Mouse (Mus musculus) limb, embryonic 10.5 days (tissue): ENCODE data around the gene Tfcp2. TPM values are rescaled to one million over a fixed set of nuclear protein-coding genes. Genes with fewer than 3 reads are reported as not detected.
"Not testable (repeated sequence)": the region's sequence is repeated elsewhere in the genome, so short reads cannot be mapped to it uniquely, and the experiment has no call there.

Source experiments
- DNase-seq: peaks from one replicate; pipeline ENCODE4 v3.0.0-alpha.2; 2017; ENCODE audit warnings: low spot score
- H3K27ac ChIP-seq: fragments of 300-500 bp; sonication (generic); 2 replicates; pipeline ENCODE4 v1.5.1; 2016; ENCODE audit warnings: mild to moderate bottlenecking
- H3K27me3 ChIP-seq: fragments of 300-500 bp; sonication (generic); 2 replicates; pipeline ENCODE4 v1.6.1; 2016; ENCODE audit warnings: low read depth, mild to moderate bottlenecking; ENCODE audit not compliant: poor library complexity, severe bottlenecking
- H3K36me3 ChIP-seq: fragments of 300-500 bp; sonication (generic); 2 replicates; pipeline ENCODE4 v1.6.1; 2016; ENCODE audit warnings: mild to moderate bottlenecking, moderate library complexity
- H3K4me1 ChIP-seq: fragments of 300-500 bp; sonication (generic); 2 replicates; pipeline ENCODE4 v1.6.1; 2016
- H3K4me3 ChIP-seq: fragments of 300-500 bp; sonication (generic); 2 replicates; pipeline ENCODE4 v1.5.1; 2016; ENCODE audit warnings: mild to moderate bottlenecking, moderate library complexity
- H3K9me3 ChIP-seq: fragments of 300-500 bp; sonication (generic); replicated peaks from 2 replicates; pipeline ENCODE4 v1.6.1; 2016; ENCODE audit warnings: mild to moderate bottlenecking
- WGBS: fragments of 180-500 bp; shearing (Covaris S2); methylation state at CpG from one replicate; pipeline ENCODE4 v1.1.7; 2016; 5-methylcytosine and 5-hydroxymethylcytosine counted together
- polyA plus RNA-seq: library from polyadenylated mRNA; unstranded; fragments of >200 nt; fragmentation: Nextera tagmentation; extraction: Ambion mirVana; gene quantifications from 2 replicates; pipeline ENCODE4 v1.2.1, GENCODE M21; 2016

Gene Tfcp2
- polyA plus RNA-seq, 1 experiment from 2014 or later = 44.5 TPM

DNA sequence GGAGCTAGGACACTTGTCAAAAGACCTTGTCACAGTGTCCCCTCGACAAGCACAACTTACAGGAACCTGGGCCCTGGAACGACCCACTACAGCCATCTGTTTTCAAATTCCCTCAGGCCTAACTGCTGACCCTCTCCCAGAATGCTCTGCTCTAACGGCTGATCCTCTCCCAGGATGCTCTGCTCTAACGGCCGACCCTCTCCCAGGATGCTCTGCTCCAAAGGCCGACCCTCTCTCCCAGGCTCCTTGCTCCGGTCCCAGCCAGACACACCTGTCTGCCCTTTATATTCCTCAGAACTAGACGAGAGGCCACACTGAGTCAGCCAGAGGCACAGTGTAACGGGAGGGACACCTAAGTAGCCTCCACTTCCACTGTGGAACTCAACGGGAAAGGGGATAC, 28.3 kb upstream of the Tfcp2 start:
- Histone ChIP-seq H3K4me3 (no peak overlapping the region), H3K27me3 (peaks cover 8% of the 10 kb centered on the region; the same call in 1 of the 2 replicates), H3K9me3 (no peaks in the 10 kb centered on the region), H3K4me1 (no peaks in the 10 kb centered on the region), H3K27ac (no peak overlapping the region), H3K36me3 (no peaks in the 10 kb centered on the region)
- no peak for DNase-seq
- WGBS = 91% methylated on average over 10 of the region's 10 CpGs

GRCm38 (mm10) chr15:100577972-100578371, 26.2 kb upstream of the Tfcp2 start:
- H3K27me3 ChIP-seq = peaks cover 4% of the 10 kb centered on the region; the same call in 1 of the 2 replicates
- H3K4me3 ChIP-seq = no peak overlapping the region
- no peaks in the 10 kb centered on the region for H3K36me3 ChIP-seq
- no peaks in the 10 kb centered on the region for H3K9me3 ChIP-seq
- WGBS = 87% methylated on average over 16 of the region's 16 CpGs
- no peaks in the 10 kb centered on the region; the same call in 1 of the 2 replicates for H3K4me1 ChIP-seq
- DNase-seq = no peak
- H3K27ac ChIP-seq = no peak overlapping the region

GRCm38 (mm10) chr15:100576810-100577209, 25.0 kb upstream of the Tfcp2 start:
- no peak for DNase-seq
- Histone ChIP-seq H3K4me3 (no peak overlapping the region), H3K9me3 (no peaks in the 10 kb centered on the region), H3K36me3 (no peaks in the 10 kb centered on the region), H3K4me1 (no peaks in the 10 kb centered on the region; the same call in 1 of the 2 replicates), H3K27ac (no peak overlapping the region), H3K27me3 (no peaks in the 10 kb centered on the region)
- 81% methylated on average over 6 of the region's 6 CpGs for WGBS

DNA sequence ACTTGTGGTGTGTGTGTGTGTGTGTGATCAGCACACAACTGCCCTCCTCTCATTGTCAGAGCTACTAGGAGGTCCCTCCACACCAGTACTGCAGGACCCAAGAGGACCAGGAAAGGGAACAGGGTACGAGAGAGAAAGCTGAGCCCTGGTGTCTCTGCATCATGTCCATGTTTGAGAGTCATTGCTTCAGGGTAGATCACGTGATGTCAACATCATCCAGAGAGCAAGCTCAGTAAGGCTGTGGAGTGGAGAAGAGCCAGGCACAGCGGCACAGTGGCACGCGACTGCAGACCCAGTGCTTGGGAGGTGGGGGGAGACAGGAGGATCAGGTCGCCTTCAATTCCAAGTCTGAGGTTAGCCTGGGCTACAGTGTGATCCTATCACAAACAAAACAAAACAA, 24.6 kb upstream of the Tfcp2 start:
- DNase-seq = no peak
- Histone ChIP-seq H3K27ac (no peak overlapping the region), H3K27me3 (no peaks in the 10 kb centered on the region), H3K9me3 (no peaks in the 10 kb centered on the region), H3K36me3 (no peaks in the 10 kb centered on the region), H3K4me3 (no peak overlapping the region), H3K4me1 (no peaks in the 10 kb centered on the region; the same call in 1 of the 2 replicates)
- 91% methylated on average over 6 of the region's 6 CpGs for WGBS

GRCm38 (mm10) chr15:100575366-100575765, 23.6 kb upstream of the Tfcp2 start:
- H3K9me3 ChIP-seq = no peaks in the 10 kb centered on the region
- no peak overlapping the region for H3K4me3 ChIP-seq
- no peaks in the 10 kb centered on the region for H3K27me3 ChIP-seq
- no peaks in the 10 kb centered on the region; the same call in 1 of the 2 replicates for H3K4me1 ChIP-seq
- H3K36me3 ChIP-seq = no peaks in the 10 kb centered on the region
- DNase-seq = no peak
- H3K27ac ChIP-seq = no peak overlapping the region
- WGBS = 89% methylated on average over 12 of the region's 12 CpGs

GRCm38 (mm10) chr15:100574378-100574777, 22.6 kb upstream of the Tfcp2 start:
- no peak for DNase-seq
- Histone ChIP-seq H3K27me3 (no peaks in the 10 kb centered on the region), H3K36me3 (no peaks in the 10 kb centered on the region), H3K4me1 (no peaks in the 10 kb centered on the region; the same call in 1 of the 2 replicates), H3K4me3 (no peak overlapping the region), H3K9me3 (no peaks in the 10 kb centered on the region), H3K27ac (no peak overlapping the region)
- WGBS = 67% methylated on average over 2 of the region's 2 CpGs

DNA sequence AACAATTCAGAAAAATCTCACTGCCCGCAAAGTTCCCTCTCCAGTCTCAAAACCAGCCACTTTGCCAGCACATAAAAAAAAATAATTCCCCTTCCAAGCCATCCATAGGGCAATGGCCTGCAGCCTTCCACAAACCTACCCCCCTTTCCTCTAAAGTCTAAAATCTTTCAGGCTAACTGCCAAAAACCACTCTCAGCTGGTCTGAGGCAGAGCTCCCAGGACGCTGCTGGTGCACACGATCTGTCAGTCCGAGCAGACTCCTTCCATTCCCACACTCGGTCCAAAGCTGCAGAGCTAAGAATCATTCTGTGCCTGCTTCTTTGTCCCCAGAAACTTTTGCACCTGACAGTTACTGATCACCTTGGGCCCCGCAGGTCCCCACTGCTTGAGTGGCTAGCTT, 22.1 kb upstream of the Tfcp2 start:
- Histone ChIP-seq H3K9me3 (no peaks in the 10 kb centered on the region), H3K27ac (no peak overlapping the region), H3K27me3 (no peaks in the 10 kb centered on the region), H3K36me3 (no peaks in the 10 kb centered on the region), H3K4me1 (no peaks in the 10 kb centered on the region; the same call in 1 of the 2 replicates), H3K4me3 (no peak overlapping the region)
- 66% methylated on average over 6 of the region's 6 CpGs for WGBS
- DNase-seq = no peak

DNA sequence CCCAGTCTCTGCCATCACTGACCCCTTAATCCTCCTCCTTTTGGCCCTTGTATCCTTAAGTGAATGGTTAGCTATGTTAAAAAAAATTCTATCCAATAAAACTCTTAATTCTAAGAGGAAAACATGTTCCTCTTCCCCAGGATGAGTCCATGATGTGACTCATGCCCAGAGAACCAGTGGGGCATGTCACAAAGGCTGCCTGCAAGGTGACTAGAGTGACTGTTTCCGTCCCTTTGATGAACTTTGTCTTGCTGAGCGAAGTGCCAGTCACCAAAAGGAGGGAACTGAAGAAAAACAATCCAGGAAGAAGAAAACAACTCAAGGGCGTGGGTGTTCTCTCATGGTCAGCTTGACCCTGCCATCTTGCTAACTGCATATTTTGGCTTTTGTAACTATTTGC, 17.4 kb upstream of the Tfcp2 start:
- H3K27ac ChIP-seq = no peak overlapping the region
- no peak overlapping the region for H3K4me3 ChIP-seq
- WGBS = 78% methylated on average over 3 of the region's 3 CpGs
- H3K27me3 ChIP-seq = no peaks in the 10 kb centered on the region
- H3K4me1 ChIP-seq = no peaks in the 10 kb centered on the region; the same call in 1 of the 2 replicates
- H3K9me3 ChIP-seq = no peaks in the 10 kb centered on the region
- no peaks in the 10 kb centered on the region for H3K36me3 ChIP-seq
- no peak for DNase-seq

DNA sequence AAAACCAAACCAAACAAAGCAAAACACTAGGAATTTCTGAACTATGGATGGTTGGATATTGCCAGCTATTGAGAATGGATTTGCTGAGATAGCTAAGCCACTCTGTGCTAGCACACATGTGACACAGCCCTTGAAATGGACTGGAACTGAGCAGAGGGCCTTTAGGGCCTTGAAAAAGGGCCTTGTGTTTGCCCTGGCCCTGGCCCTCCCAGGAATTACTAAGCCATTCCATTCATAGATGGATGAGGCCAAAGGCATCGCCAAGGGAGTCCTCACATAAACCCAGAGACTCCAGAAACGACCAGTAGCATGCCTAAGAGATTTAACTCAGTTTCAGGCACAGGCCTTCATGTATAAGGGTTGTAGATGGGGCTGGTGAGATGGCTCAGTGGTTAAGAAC, 14.7 kb upstream of the Tfcp2 start:
- DNase-seq = no peak
- no peaks in the 10 kb centered on the region for H3K36me3 ChIP-seq
- H3K27ac ChIP-seq = no peak overlapping the region
- 68% methylated on average over 2 of the region's 2 CpGs for WGBS
- no peak overlapping the region for H3K4me3 ChIP-seq
- H3K27me3 ChIP-seq = no peaks in the 10 kb centered on the region
- no peaks in the 10 kb centered on the region for H3K9me3 ChIP-seq
- H3K4me1 ChIP-seq = no peaks in the 10 kb centered on the region

- no peaks in the 10 kb centered on the region for H3K36me3 ChIP-seq
- no peak overlapping the region for H3K27ac ChIP-seq
- no peaks in the 10 kb centered on the region for H3K4me1 ChIP-seq
- H3K4me3 ChIP-seq = no peak overlapping the region
- no peak for DNase-seq
- no peaks in the 10 kb centered on the region for H3K9me3 ChIP-seq
- WGBS = 89% methylated on average over 5 of the region's 5 CpGs
- no peaks in the 10 kb centered on the region for H3K27me3 ChIP-seq
Measured at GRCm38 (mm10) chr15:100557705-100558433, 6.1 kb upstream of the Tfcp2 start.

- 88% methylated on average over 9 of the region's 9 CpGs for WGBS
- DNase-seq = no peak
- Histone ChIP-seq H3K36me3 (no peaks in the 10 kb centered on the region), H3K9me3 (no peaks in the 10 kb centered on the region), H3K27ac (no peak overlapping the region), H3K27me3 (no peaks in the 10 kb centered on the region), H3K4me3 (no peak overlapping the region), H3K4me1 (peaks cover 6% of the 10 kb centered on the region; the same call in 1 of the 2 replicates)
Measured at GRCm38 (mm10) chr15:100556378-100556777, 4.6 kb upstream of the Tfcp2 start.

- H3K27me3 ChIP-seq = no peaks in the 10 kb centered on the region
- no peaks in the 10 kb centered on the region for H3K36me3 ChIP-seq
- WGBS = 94% methylated on average over 5 of the region's 5 CpGs
- H3K9me3 ChIP-seq = no peaks in the 10 kb centered on the region
- H3K4me3 ChIP-seq = no peak overlapping the region
- no peak for DNase-seq
- H3K27ac ChIP-seq = no peak overlapping the region
- peaks cover 9% of the 10 kb centered on the region for H3K4me1 ChIP-seq
Measured at GRCm38 (mm10) chr15:100555965-100556364, 4.2 kb upstream of the Tfcp2 start.

DNA sequence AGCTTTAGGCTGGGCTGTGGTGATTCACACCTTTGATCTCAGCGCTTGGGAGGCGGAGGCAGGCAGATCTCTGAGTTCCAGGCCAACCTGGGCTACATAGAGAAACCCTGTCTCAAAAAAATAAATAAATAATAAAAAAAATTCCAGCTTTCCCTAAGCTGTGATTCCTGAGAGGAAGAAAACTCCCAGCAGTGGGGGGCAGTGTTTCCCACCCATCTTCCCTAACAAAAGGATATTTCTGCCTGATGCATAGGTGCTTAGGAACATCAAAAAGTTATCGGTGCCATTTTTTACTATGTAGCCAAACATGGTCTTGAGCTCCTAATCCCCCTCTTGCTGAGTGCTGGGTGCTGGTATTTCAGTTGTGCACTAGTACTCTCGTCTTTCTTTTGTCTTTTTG, 1.5 kb downstream of the Tfcp2 start:
- Histone ChIP-seq H3K4me1 (peaks cover 15% of the 10 kb centered on the region), H3K4me3 (peak overlapping the region; percentile 88), H3K36me3 (peaks cover 49% of the 10 kb centered on the region), H3K9me3 (no peaks in the 10 kb centered on the region; the same call in 1 of the 2 replicates), H3K27me3 (no peaks in the 10 kb centered on the region), H3K27ac (no peak overlapping the region)
- WGBS = 95% methylated on average over 4 of the region's 4 CpGs
- no peak for DNase-seq

GRCm38 (mm10) chr15:100543651-100544030, 8.2 kb downstream of the Tfcp2 start:
- not testable (repeated sequence) for H3K27me3 ChIP-seq, H3K4me1 ChIP-seq, H3K4me3 ChIP-seq, H3K27ac ChIP-seq, DNase-seq, H3K9me3 ChIP-seq
- WGBS = 96% methylated on average over 14 of the region's 14 CpGs
- H3K36me3 ChIP-seq = peaks cover 81% of the 10 kb centered on the region
